Mouse (Mus musculus): ENCODE measurements around the gene Spon1. TPM values are rescaled to one million over a fixed set of nuclear protein-coding genes. Genes with fewer than 3 reads are reported as not detected.

The Spon1 gene
- total and polyA plus RNA-seq, 3 experiments, result not detected

GRCm38 (mm10) chr7:114037237-114037636, 271.4 kb downstream of the Spon1 start:
- in situ Hi-C loops (cut with MboI; ENCODE audit: low pct_ligation_motif_present, low pct_unique_long_range_greater_than_20kb, low sequenced_read_pairs) (no loop called here), dilution Hi-C loops (cut with MboI; ENCODE audit: extremely low pct_ligation_motif_present, extremely low pct_unique_long_range_greater_than_20kb, low sequenced_read_pairs) (no loop called here)
- Histone ChIP-seq H3K27me3 (replicated peaks) (no peaks in the 10 kb centered on the region), H3K4me3 (replicated peaks in 1 of 3; ENCODE audit: low read depth in 2 of 3, low read length in 2 of 3, poor library complexity in 1 of 3) (no peak overlapping the region), H3K36me3 (replicated peaks in 1 of 2; ENCODE audit: control insufficient read depth in 1 of 2, insufficient read depth in 1 of 2, low read length in 1 of 2) (peaks cover 0 to 14% of the 10 kb centered on the region in 2 experiments), H3K9ac (ENCODE audit: insufficient read depth, low read depth) (no peak overlapping the region), H3K27ac (ENCODE audit: insufficient read depth, low read depth) (no peak overlapping the region), H3K79me2 (replicated peaks; ENCODE audit: control insufficient read depth, extremely low read depth, insufficient read depth, poor library complexity, severe bottlenecking) (no peaks in the 10 kb centered on the region), H3K4me2 (ENCODE audit: insufficient read depth, low read depth, poor library complexity, severe bottlenecking) (no peak overlapping the region), H3K9me3 (replicated peaks; ENCODE audit: low read length) (no peaks in the 10 kb centered on the region), H3K4me1 (ENCODE audit: control insufficient read depth in 1 of 2, insufficient read depth in 2 of 2) (0 out of 4 replicates have a peak, but pooled peaks cover 0 to 2% of the 10 kb centered on the region in 2 experiments)
- DNase-seq (ENCODE audit: extremely low read depth), result no peak
- no peak for TF ChIP-seq ELF1 (IDR thresholded peaks at IDR 0.05; ENCODE audit: low read depth, low read length)
- no peak for TF ChIP-seq TCF12 (IDR thresholded peaks at IDR 0.05; ENCODE audit: low read depth, low read length)
- no peak for TF ChIP-seq PAX5 (IDR thresholded peaks at IDR 0.05; ENCODE audit: low read length)
- TF ChIP-seq BHLHE40 (IDR thresholded peaks at IDR 0.05; ENCODE audit: low read depth, low read length), result no peak
- no peak for TF ChIP-seq NRF1 (IDR thresholded peaks at IDR 0.05; ENCODE audit: low read depth, low read length)

DNA sequence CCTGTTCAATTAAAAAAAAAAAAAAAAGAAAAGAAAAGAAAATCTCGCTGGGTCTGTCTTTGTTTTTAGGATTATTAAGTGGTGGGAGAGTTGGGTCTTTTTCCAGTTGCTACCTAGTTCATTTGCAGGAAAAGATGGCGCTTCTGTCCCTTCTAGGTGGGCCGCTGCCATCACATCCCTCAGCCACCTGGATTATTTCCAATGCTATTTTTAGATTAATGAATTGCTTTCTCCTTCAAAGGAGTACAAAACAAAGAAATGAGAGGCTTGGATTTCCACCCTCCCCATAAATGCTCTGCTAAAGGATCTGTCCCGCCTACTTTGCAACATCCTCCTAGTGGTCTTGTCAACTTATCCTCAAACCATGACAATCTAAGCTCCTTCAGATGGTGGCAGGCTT, 275.6 kb downstream of the Spon1 start:
- Histone ChIP-seq H3K4me3 (replicated peaks in 1 of 3; ENCODE audit: low read depth in 2 of 3, low read length in 2 of 3, poor library complexity in 1 of 3) (no peak overlapping the region), H3K79me2 (replicated peaks; ENCODE audit: control insufficient read depth, extremely low read depth, insufficient read depth, poor library complexity, severe bottlenecking) (no peaks in the 10 kb centered on the region), H3K36me3 (replicated peaks in 1 of 2; ENCODE audit: control insufficient read depth in 1 of 2, insufficient read depth in 1 of 2, low read length in 1 of 2) (peaks cover 0 to 19% of the 10 kb centered on the region in 2 experiments), H3K27me3 (replicated peaks) (no peaks in the 10 kb centered on the region), H3K4me2 (ENCODE audit: insufficient read depth, low read depth, poor library complexity, severe bottlenecking) (no peak overlapping the region), H3K27ac (ENCODE audit: insufficient read depth, low read depth) (no peak overlapping the region), H3K9ac (ENCODE audit: insufficient read depth, low read depth) (no peak overlapping the region), H3K4me1 (ENCODE audit: control insufficient read depth in 1 of 2, insufficient read depth in 2 of 2) (0 out of 4 replicates have a peak, but pooled peaks cover 0 to 3% of the 10 kb centered on the region in 2 experiments), H3K9me3 (replicated peaks; ENCODE audit: low read length) (no peaks in the 10 kb centered on the region)
- dilution Hi-C loops (cut with MboI; ENCODE audit: extremely low pct_ligation_motif_present, extremely low pct_unique_long_range_greater_than_20kb, low sequenced_read_pairs) (no loop called here), in situ Hi-C loops (cut with MboI; ENCODE audit: low pct_ligation_motif_present, low pct_unique_long_range_greater_than_20kb, low sequenced_read_pairs) (no loop called here)
- no peak for TF ChIP-seq TBP (conservative IDR thresholded peaks at IDR 0.05; ENCODE audit: low read depth, low read length)
- TF ChIP-seq UBTF (IDR thresholded peaks at IDR 0.05; ENCODE audit: low read depth, low read length), result no peak
- TF ChIP-seq MAFK (IDR thresholded peaks at IDR 0.05; ENCODE audit: insufficient replicate concordance, low read length), result no peak
- no peak for TF ChIP-seq RCOR1 (conservative IDR thresholded peaks at IDR 0.05; ENCODE audit: low read depth, low read length)
- no peak for TF ChIP-seq KAT2A (IDR thresholded peaks at IDR 0.05; ENCODE audit: insufficient replicate concordance, low read length)
- TF ChIP-seq MXI1 (IDR thresholded peaks at IDR 0.05; ENCODE audit: low read depth, low read length), result no peak
- TF ChIP-seq SIN3A (IDR thresholded peaks at IDR 0.05; ENCODE audit: low read length), result no peak
- TF ChIP-seq USF1 (IDR thresholded peaks at IDR 0.05; ENCODE audit: low read depth, low read length), result no peak
- TF ChIP-seq NRF1 (IDR thresholded peaks at IDR 0.05; ENCODE audit: low read depth, low read length), result no peak
- TF ChIP-seq MYC (IDR thresholded peaks at IDR 0.05; ENCODE audit: low read depth, low read length), result no peak
- TF ChIP-seq PAX5 (IDR thresholded peaks at IDR 0.05; ENCODE audit: low read length), result no peak
- no peak for TF ChIP-seq CTCF (conservative IDR thresholded peaks at IDR 0.05 in 1 of 2, IDR thresholded peaks at IDR 0.05 in 1 of 2; ENCODE audit: low read depth in 2 of 2, low read length in 2 of 2)
- TF ChIP-seq CHD2 (IDR thresholded peaks at IDR 0.05; ENCODE audit: low read length), result no peak
- no peak for TF ChIP-seq E2F4 (IDR thresholded peaks at IDR 0.05; ENCODE audit: insufficient replicate concordance, low read depth, low read length)
- no peak for TF ChIP-seq ETS1 (conservative IDR thresholded peaks at IDR 0.05; ENCODE audit: low read depth, low read length)
- DNase-seq (ENCODE audit: extremely low read depth), result no peak
